Mouse (Mus musculus): ENCODE results near the gene Snap47. TPM values are rescaled to one million over a fixed set of nuclear protein-coding genes. Genes with fewer than 3 reads are reported as not detected.

The Snap47 gene
- polyA plus RNA-seq, 1 experiment: 467 TPM

- H3K4me3 ChIP-seq (ENCODE audit: insufficient read depth, low read length): no peak overlapping the region
- TF ChIP-seq CTCF (IDR thresholded peaks at IDR 0.05; ENCODE audit: extremely low read depth, insufficient read depth, low read length): no peak
- no peak for TF ChIP-seq POLR2A (IDR thresholded peaks at IDR 0.05; ENCODE audit: extremely low read depth, insufficient read depth, low read length)
- no peak overlapping the region for H3K27ac ChIP-seq (ENCODE audit: insufficient read depth, low read length)
- peaks cover 2% of the 10 kb centered on the region; the same call in 1 of the 2 replicates for H3K4me1 ChIP-seq (ENCODE audit: control insufficient read depth, insufficient read depth, low read length)
Measured at GRCm38 (mm10) chr11:59405761-59406160, 45.2 kb downstream of the Snap47 start.

GRCm38 (mm10) chr11:59400876-59401275, 50.1 kb downstream of the Snap47 start:
- no peaks in the 10 kb centered on the region for H3K4me1 ChIP-seq (ENCODE audit: control insufficient read depth, insufficient read depth, low read length)
- no peak for TF ChIP-seq CTCF (IDR thresholded peaks at IDR 0.05; ENCODE audit: extremely low read depth, insufficient read depth, low read length)
- no peak for TF ChIP-seq POLR2A (IDR thresholded peaks at IDR 0.05; ENCODE audit: extremely low read depth, insufficient read depth, low read length)
- no peak overlapping the region for H3K4me3 ChIP-seq (ENCODE audit: insufficient read depth, low read length)
- H3K27ac ChIP-seq (ENCODE audit: insufficient read depth, low read length): no peak overlapping the region

GRCm38 (mm10) chr11:59399830-59400229, 51.2 kb downstream of the Snap47 start:
- H3K4me3 ChIP-seq (ENCODE audit: insufficient read depth, low read length): no peak overlapping the region
- TF ChIP-seq POLR2A (IDR thresholded peaks at IDR 0.05; ENCODE audit: extremely low read depth, insufficient read depth, low read length): no peak
- no peak for TF ChIP-seq CTCF (IDR thresholded peaks at IDR 0.05; ENCODE audit: extremely low read depth, insufficient read depth, low read length)
- H3K27ac ChIP-seq (ENCODE audit: insufficient read depth, low read length): no peak overlapping the region
- H3K4me1 ChIP-seq (ENCODE audit: control insufficient read depth, insufficient read depth, low read length): no peaks in the 10 kb centered on the region

- Histone ChIP-seq H3K4me1 (ENCODE audit: control insufficient read depth, insufficient read depth, low read length) (no peaks in the 10 kb centered on the region), H3K27ac (ENCODE audit: insufficient read depth, low read length) (no peak overlapping the region), H3K4me3 (ENCODE audit: insufficient read depth, low read length) (no peak overlapping the region)
- TF ChIP-seq POLR2A (IDR thresholded peaks at IDR 0.05; ENCODE audit: extremely low read depth, insufficient read depth, low read length): no peak
- no peak for TF ChIP-seq CTCF (IDR thresholded peaks at IDR 0.05; ENCODE audit: extremely low read depth, insufficient read depth, low read length)
Measured at GRCm38 (mm10) chr11:59397536-59398371, 53.2 kb downstream of the Snap47 start.

- Histone ChIP-seq H3K4me1 (ENCODE audit: control insufficient read depth, insufficient read depth, low read length) (no peaks in the 10 kb centered on the region), H3K27ac (ENCODE audit: insufficient read depth, low read length) (no peak overlapping the region), H3K4me3 (ENCODE audit: insufficient read depth, low read length) (no peak overlapping the region)
- TF ChIP-seq CTCF (IDR thresholded peaks at IDR 0.05; ENCODE audit: extremely low read depth, insufficient read depth, low read length) (no peak), POLR2A (IDR thresholded peaks at IDR 0.05; ENCODE audit: extremely low read depth, insufficient read depth, low read length) (no peak)
Measured at GRCm38 (mm10) chr11:59394451-59394850, 56.5 kb downstream of the Snap47 start.

- H3K4me1 ChIP-seq (ENCODE audit: control insufficient read depth, insufficient read depth, low read length): no peaks in the 10 kb centered on the region
- TF ChIP-seq CTCF (IDR thresholded peaks at IDR 0.05; ENCODE audit: extremely low read depth, insufficient read depth, low read length) (no peak), POLR2A (IDR thresholded peaks at IDR 0.05; ENCODE audit: extremely low read depth, insufficient read depth, low read length) (no peak)
- H3K4me3 ChIP-seq (ENCODE audit: insufficient read depth, low read length): no peak overlapping the region
- no peak overlapping the region for H3K27ac ChIP-seq (ENCODE audit: insufficient read depth, low read length)
Measured at GRCm38 (mm10) chr11:59393591-59393990, 57.4 kb downstream of the Snap47 start.

- Histone ChIP-seq H3K4me1 (ENCODE audit: control insufficient read depth, insufficient read depth, low read length) (no peaks in the 10 kb centered on the region), H3K27ac (ENCODE audit: insufficient read depth, low read length) (no peak overlapping the region), H3K4me3 (ENCODE audit: insufficient read depth, low read length) (no peak overlapping the region)
- TF ChIP-seq POLR2A (IDR thresholded peaks at IDR 0.05; ENCODE audit: extremely low read depth, insufficient read depth, low read length) (no peak), CTCF (IDR thresholded peaks at IDR 0.05; ENCODE audit: extremely low read depth, insufficient read depth, low read length) (no peak)
Measured at GRCm38 (mm10) chr11:59392300-59392699, 58.7 kb downstream of the Snap47 start.

- Histone ChIP-seq H3K27ac (ENCODE audit: insufficient read depth, low read length) (no peak overlapping the region), H3K4me3 (ENCODE audit: insufficient read depth, low read length) (no peak overlapping the region), H3K4me1 (ENCODE audit: control insufficient read depth, insufficient read depth, low read length) (no peaks in the 10 kb centered on the region)
- TF ChIP-seq CTCF (IDR thresholded peaks at IDR 0.05; ENCODE audit: extremely low read depth, insufficient read depth, low read length): no peak
- no peak for TF ChIP-seq POLR2A (IDR thresholded peaks at IDR 0.05; ENCODE audit: extremely low read depth, insufficient read depth, low read length)
Measured at GRCm38 (mm10) chr11:59390470-59390869, 60.5 kb downstream of the Snap47 start.

- no peaks in the 10 kb centered on the region for H3K4me1 ChIP-seq (ENCODE audit: control insufficient read depth, insufficient read depth, low read length)
- H3K27ac ChIP-seq (ENCODE audit: insufficient read depth, low read length): no peak overlapping the region
- no peak overlapping the region for H3K4me3 ChIP-seq (ENCODE audit: insufficient read depth, low read length)
- TF ChIP-seq POLR2A (IDR thresholded peaks at IDR 0.05; ENCODE audit: extremely low read depth, insufficient read depth, low read length): no peak
- no peak for TF ChIP-seq CTCF (IDR thresholded peaks at IDR 0.05; ENCODE audit: extremely low read depth, insufficient read depth, low read length)
Measured at GRCm38 (mm10) chr11:59389617-59390016, 61.4 kb downstream of the Snap47 start.

GRCm38 (mm10) chr11:59388806-59389205, 62.2 kb downstream of the Snap47 start:
- TF ChIP-seq CTCF (IDR thresholded peaks at IDR 0.05; ENCODE audit: extremely low read depth, insufficient read depth, low read length) (no peak), POLR2A (IDR thresholded peaks at IDR 0.05; ENCODE audit: extremely low read depth, insufficient read depth, low read length) (no peak)
- Histone ChIP-seq H3K4me1 (ENCODE audit: control insufficient read depth, insufficient read depth, low read length) (no peaks in the 10 kb centered on the region), H3K27ac (ENCODE audit: insufficient read depth, low read length) (no peak overlapping the region), H3K4me3 (ENCODE audit: insufficient read depth, low read length) (no peak overlapping the region)
